Mouse (Mus musculus) cerebellum, adult (tissue): ENCODE data around the gene Amt.

Experiments
- ATAC-seq: cut with Nextera tagmentation; 2 replicates; pipeline ENCODE4 v1.9.2; 2017; ENCODE audit warnings: mild to moderate bottlenecking, moderate library complexity, mixed read lengths; ENCODE audit not compliant: insufficient number of reproducible peaks, low FRiP score, low TSS enrichment

Amt gene

DNA sequence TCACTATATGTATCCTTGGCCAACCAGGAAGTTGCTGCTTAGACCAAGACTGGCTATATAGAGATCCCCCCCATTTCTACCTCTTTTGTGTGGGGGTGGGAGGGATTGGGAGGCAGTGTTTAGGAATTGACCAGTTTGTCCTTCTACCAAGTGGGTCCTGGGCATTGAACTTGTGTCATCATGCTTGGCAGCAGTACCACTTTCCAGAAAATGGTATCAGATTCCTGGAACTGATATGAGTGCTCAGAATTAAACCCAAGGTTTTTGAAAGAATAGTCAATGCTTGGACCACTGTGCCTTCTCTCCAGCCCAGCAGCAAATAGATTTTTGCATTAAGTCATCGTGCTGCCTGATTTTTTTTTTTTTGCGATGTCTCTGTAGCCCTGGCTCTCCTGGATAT, 29.2 kb downstream of the Amt start:
- no peak for ATAC-seq

DNA sequence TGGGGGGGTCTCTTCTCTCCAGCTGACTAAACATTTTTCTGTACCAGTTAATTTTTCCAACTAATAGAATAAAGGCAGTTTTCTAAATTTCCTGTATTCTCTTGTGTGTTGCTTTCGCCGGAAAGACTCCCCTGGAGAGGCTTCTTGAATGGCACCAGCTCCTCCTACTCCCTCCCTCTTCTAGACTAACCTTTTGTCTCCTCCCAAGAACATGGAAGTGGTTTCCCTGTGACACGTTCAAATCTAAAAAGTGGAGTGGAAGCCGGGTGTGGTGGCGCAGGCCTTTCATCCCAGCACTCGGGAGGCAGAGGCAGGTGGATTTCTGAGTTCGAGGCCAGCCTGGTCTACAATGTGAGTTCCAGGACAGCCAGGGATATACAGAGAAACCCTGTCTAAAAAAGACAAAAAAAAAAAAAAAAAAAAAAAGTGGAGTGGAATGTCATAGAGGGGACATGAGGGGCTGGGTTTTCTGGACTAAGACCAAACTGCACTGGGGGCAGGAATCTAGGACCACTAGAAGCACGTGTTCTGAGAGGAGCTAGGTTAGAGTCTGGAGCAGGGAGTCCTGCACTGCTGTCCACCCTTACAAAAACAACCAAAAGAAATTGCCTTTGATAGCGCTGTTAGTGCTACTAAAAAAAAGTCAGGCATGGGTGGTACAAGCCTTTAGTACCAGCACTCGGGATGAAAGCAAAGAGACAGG, 41.3 kb downstream of the Amt start:
- no peak for ATAC-seq

DNA sequence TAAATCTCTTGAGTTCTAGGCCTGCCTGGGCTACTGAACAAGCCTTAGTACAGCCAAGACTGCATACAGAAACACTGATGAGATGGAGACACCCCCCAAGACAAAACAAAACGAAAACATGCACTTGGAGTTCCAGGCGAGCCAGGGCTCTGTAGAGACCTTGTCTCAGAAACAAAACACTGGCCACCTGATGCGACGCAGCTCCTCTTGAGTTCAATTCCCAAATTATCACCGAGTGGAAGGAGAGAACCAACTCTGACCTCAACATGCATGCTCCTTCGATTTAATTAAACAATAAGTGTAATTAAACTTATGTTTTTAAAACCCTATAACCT, 41.9 kb downstream of the Amt start:
- ATAC-seq = no peak

GRCm38 (mm10) chr9:108338886-108339781, 42.5 kb downstream of the Amt start, which contains the start of gene Gpx1:
Gene Gpx1, plus strand, starts transcription at chr9:108338903.
- ATAC-seq = peak; percentile 88

DNA sequence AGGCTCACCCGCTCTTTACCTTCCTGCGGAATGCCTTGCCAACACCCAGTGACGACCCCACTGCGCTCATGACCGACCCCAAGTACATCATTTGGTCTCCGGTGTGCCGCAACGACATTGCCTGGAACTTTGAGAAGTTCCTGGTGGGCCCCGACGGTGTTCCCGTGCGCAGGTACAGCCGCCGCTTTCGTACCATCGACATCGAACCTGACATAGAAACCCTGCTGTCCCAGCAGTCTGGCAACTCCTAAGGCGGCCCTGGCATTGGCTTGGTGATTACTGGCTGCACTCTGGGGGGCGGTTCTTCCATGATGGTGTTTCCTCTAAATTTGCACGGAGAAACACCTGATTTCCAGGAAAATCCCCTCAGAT, 43.2 kb downstream of the Amt start:
- no peak for ATAC-seq

GRCm38 (mm10) chr9:108340258-108341138, 43.8 kb downstream of the Amt start:
- no peak for ATAC-seq

- no peak for ATAC-seq
Measured at GRCm38 (mm10) chr9:108341139-108341475, 44.5 kb downstream of the Amt start.

GRCm38 (mm10) chr9:108341801-108342200, 45.1 kb downstream of the Amt start:
- no peak for ATAC-seq

- no peak for ATAC-seq
Measured at GRCm38 (mm10) chr9:108342301-108342831, 45.7 kb downstream of the Amt start.

DNA sequence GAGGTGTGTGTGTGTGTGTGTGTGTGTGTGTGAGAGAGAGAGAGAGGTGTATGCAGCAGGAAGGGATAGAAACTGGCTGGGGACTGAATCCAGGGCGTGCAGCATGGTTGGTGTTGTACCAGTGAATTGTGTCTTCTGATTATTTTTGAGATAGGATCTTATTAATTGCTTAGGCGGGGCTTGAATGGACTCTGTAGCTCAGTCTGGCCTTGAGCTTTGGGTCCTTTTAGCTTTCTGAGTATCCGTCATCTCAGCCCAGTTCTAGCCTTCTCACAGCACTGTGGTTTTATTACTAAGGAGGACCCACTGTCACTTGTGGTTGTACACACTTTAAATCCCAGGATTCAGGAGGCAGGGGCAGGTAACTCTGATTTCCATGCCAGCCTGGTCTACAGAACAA, 46.7 kb downstream of the Amt start:
- ATAC-seq = no peak

DNA sequence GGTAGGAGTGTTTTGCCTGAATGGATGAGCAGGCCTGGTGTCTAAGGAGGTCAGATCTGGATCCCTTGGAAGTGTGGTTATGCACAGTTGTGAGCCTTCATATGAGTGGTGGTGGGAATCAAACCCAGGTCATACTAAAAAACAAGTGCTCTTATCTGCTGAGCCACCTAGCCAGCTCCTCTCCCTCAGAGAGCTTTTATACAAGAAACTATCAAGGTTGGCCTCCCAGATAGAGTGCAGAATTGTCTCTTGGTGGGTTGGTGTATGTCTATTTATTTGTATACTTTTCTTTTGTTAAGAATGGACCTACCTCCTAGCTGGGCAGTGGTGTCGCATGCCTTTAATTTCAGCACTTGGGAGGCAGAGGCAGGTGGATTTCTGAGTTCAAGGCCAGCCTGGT, 47.2 kb downstream of the Amt start:
- no peak for ATAC-seq

GRCm38 (mm10) chr9:108344471-108344870, 47.8 kb downstream of the Amt start:
- no peak for ATAC-seq

- ATAC-seq = no peak
Measured at GRCm38 (mm10) chr9:108347024-108347423, 50.4 kb downstream of the Amt start.

GRCm38 (mm10) chr9:108347540-108348289, 51.1 kb downstream of the Amt start, which contains the start of gene Usp4:
Gene Usp4, plus strand, starts transcription at chr9:108347853.
- ATAC-seq = peak; percentile 86

- no peak for ATAC-seq
Measured at GRCm38 (mm10) chr9:108348290-108348680, 51.6 kb downstream of the Amt start.

- no peak for ATAC-seq
Measured at GRCm38 (mm10) chr9:108349727-108350126, 53.1 kb downstream of the Amt start.
